8 mouse cellular contexts compared by ENCODE assay signal in the genomic region with DNA sequence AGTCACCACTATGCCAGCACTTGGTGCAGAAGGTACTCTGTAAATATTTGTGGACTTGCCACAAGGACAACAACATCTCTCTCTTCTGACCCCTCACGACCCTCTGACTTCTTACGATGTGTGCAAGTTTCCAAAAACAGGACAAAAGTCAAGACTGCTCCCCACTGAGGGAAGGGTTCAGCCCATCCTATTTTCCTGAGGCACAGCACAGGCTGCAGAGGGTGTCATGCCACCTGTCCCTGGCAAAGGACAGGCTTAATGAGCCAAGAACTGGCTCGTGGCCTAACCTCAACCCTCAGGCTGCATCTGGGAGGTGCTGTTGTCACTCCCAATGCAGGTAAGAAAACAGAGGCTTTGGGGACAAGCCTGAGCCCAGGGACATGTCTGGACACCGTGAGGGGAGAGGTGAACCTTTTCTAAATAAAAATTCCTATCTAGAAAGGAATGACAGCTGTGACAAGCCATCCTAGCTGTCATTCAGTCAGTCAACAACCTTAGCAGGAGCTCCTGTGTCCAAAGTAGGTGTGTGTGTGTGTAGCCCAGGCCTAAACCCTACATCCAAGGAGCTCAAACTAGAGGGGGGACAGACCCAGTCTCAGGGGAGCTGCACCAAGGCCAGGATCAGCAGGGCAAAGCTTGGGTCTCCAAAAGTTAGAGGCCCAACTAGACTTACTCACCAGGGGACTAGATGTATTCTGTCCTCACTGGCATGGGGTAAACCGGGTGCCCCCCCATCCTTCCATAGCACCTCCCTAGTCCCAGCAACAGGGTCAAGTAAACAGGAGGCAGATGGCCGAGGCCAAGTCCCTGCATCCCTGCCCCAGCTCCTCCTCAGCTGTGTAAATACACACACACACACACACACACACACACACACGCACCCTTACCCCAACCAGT. TPM values are rescaled to one million over a fixed set of nuclear protein-coding genes. Genes with fewer than 3 reads are reported as not detected.
A peak's percentile ranks its signal among the peaks of the same experiment; 100 is the strongest.
DNase-seq lines count a peak whose midpoint lies in the region; ATAC-seq and TF ChIP-seq lines count a peak whose summit lies in the region.

No protein-coding gene starts in this region.

- no peak for TF ChIP-seq CTCF in midbrain, postnatal 0 days (IDR thresholded peaks at IDR 0.05)

- no peak overlapping the region for H3K9ac ChIP-seq in intestine, embryonic 15.5 days
- 0 out of 2 replicates have a peak overlapping the region, but pooled peaks have one; percentile 8 for H3K9ac ChIP-seq in midbrain, postnatal 0 days (replicated peaks; ENCODE audit: low read length, poor library complexity, severe bottlenecking)

- DNase-seq in midbrain, postnatal 0 days (ENCODE audit: low spot score), result no peak
- DNase-seq in left cerebral cortex, adult 18-20 months (ENCODE audit: low spot score in 2 of 2), result no peak
- DNase-seq in thymus, postnatal 4 days, result no peak

- H3K36me3 ChIP-seq in erythroblast, embryonic 14.5 days (ENCODE audit: control insufficient read depth), result peaks cover 79% of the 10 kb centered on the region
- H3K36me3 ChIP-seq in megakaryocyte, embryonic 14.5 days (replicated peaks; ENCODE audit: low read length), result peaks cover 48% of the 10 kb centered on the region
- no peaks in the 10 kb centered on the region for H3K36me3 ChIP-seq in intestine, embryonic 15.5 days
- no peaks in the 10 kb centered on the region for H3K36me3 ChIP-seq in midbrain, postnatal 0 days (ENCODE audit: insufficient read depth, low read length)

- H3K4me3 ChIP-seq in erythroblast, embryonic 14.5 days (replicated peaks), result peak overlapping the region; percentile 83
- peak overlapping the region; percentile 98 for H3K4me3 ChIP-seq in megakaryocyte, embryonic 14.5 days (replicated peaks)
- peak overlapping the region; percentile 3; the same call in 1 of the 2 replicates for H3K4me3 ChIP-seq in intestine, embryonic 15.5 days (replicated peaks)
- H3K4me3 ChIP-seq in midbrain, postnatal 0 days (ENCODE audit: low read depth, low read length), result no peak overlapping the region

- 68% methylated on average over 7 of the region's 7 CpGs for WGBS in intestine, embryonic 15.5 days
- 79% methylated on average over 7 of the region's 7 CpGs for WGBS in midbrain, postnatal 0 days

- ATAC-seq in erythroblast, adult 5-6 weeks (replicated peaks; ENCODE audit: low FRiP score, poor library complexity, severe bottlenecking), result no peak
- ATAC-seq in megakaryocyte, adult 5-6 weeks (ENCODE audit: poor library complexity, severe bottlenecking), result no peak
- no peak for ATAC-seq in intestine, embryonic 15.5 days
- ATAC-seq in midbrain, postnatal 0 days (ENCODE audit: low FRiP score), result no peak

- peak overlapping the region; percentile 89; the same call in 1 of the 2 replicates for H3K4me2 ChIP-seq in intestine, embryonic 15.5 days (replicated peaks)
- no peak overlapping the region for H3K4me2 ChIP-seq in midbrain, postnatal 0 days (ENCODE audit: low read depth, low read length, poor library complexity, severe bottlenecking)

- H3K27me3 ChIP-seq in erythroblast, embryonic 14.5 days (ENCODE audit: control insufficient read depth), result no peaks in the 10 kb centered on the region
- H3K27me3 ChIP-seq in megakaryocyte, embryonic 14.5 days (replicated peaks), result no peaks in the 10 kb centered on the region
- H3K27me3 ChIP-seq in intestine, embryonic 15.5 days (replicated peaks), result no peaks in the 10 kb centered on the region
- H3K27me3 ChIP-seq in midbrain, postnatal 0 days (ENCODE audit: insufficient read depth, low read length), result no peaks in the 10 kb centered on the region

- peaks cover 90% of the 10 kb centered on the region for H3K4me1 ChIP-seq in erythroblast, embryonic 14.5 days (ENCODE audit: control insufficient read depth)
- peaks cover 86% of the 10 kb centered on the region for H3K4me1 ChIP-seq in megakaryocyte, embryonic 14.5 days
- peaks cover 58% of the 10 kb centered on the region for H3K4me1 ChIP-seq in intestine, embryonic 15.5 days (replicated peaks)
- 0 out of 2 replicates have a peak, but pooled peaks cover 14% of the 10 kb centered on the region for H3K4me1 ChIP-seq in midbrain, postnatal 0 days (ENCODE audit: insufficient read depth, low read length)

- 0 out of 2 replicates have a peak overlapping the region, but pooled peaks have one; percentile 48 for H3K27ac ChIP-seq in intestine, embryonic 15.5 days
- H3K27ac ChIP-seq in midbrain, postnatal 0 days (ENCODE audit: low read depth, low read length), result no peak overlapping the region

- H3K9me3 ChIP-seq in erythroblast, embryonic 14.5 days (ENCODE audit: control insufficient read depth, low read length), result no peaks in the 10 kb centered on the region
- H3K9me3 ChIP-seq in megakaryocyte, embryonic 14.5 days, result no peaks in the 10 kb centered on the region
- no peaks in the 10 kb centered on the region for H3K9me3 ChIP-seq in intestine, embryonic 15.5 days
- no peaks in the 10 kb centered on the region for H3K9me3 ChIP-seq in midbrain, postnatal 0 days (ENCODE audit: low read length)

RNA-seq across cellular contexts. Expression of a gene that starts 3.3 kb away (rescaled TPM):
- polyA plus RNA-seq in erythroblast, embryonic 14.5 days (2012), result 42.0 and 57.2 TPM in 2 replicates
- total RNA-seq in erythroblast, adult 5-6 weeks (2015; ENCODE audit: low replicate concordance), result 71.7 and 84.2 TPM in 2 replicates
- 40.7 and 52.0 TPM in 2 replicates for total RNA-seq in erythroblast, adult 5-6 weeks (2017; ENCODE audit: low replicate concordance)
- polyA plus RNA-seq in megakaryocyte, embryonic 14.5 days (2012; ENCODE audit: insufficient read depth, low replicate concordance), result 127 and 215 TPM in 2 replicates
- 42.8 and 44.7 TPM in 2 replicates for total RNA-seq in megakaryocyte, adult 5-6 weeks (2015)
- total RNA-seq in megakaryocyte, adult 5-6 weeks (2017), result 21.0 and 24.5 TPM in 2 replicates
- 176 and 218 TPM in 2 replicates for polyA plus RNA-seq in intestine, embryonic 15.5 days (2015; fragmentation: Nextera tagmentation; extraction: Ambion mirVana)
- total RNA-seq in midbrain, postnatal 0 days (2014; rRNA removed), result 76.8 and 86.5 TPM in 2 replicates
- polyA plus RNA-seq in midbrain, postnatal 0 days (2015; fragmentation: Nextera tagmentation; extraction: Ambion mirVana), result 127 and 146 TPM in 2 replicates
- 10 to 100 TPM; 60.3 to 68.1 TPM for total RNA-seq in left cerebral cortex, adult 18-20 months (2021)

RNA-seq across cellular contexts. Expression of a gene that starts 19.9 kb away (rescaled TPM):
- polyA plus RNA-seq in erythroblast, embryonic 14.5 days (2012), result 7.8 and 8.4 TPM in 2 replicates
- total RNA-seq in erythroblast, adult 5-6 weeks (2015; ENCODE audit: low replicate concordance), result 27.4 and 35.7 TPM in 2 replicates
- total RNA-seq in erythroblast, adult 5-6 weeks (2017; ENCODE audit: low replicate concordance), result 52.5 and 62.3 TPM in 2 replicates
- polyA plus RNA-seq in megakaryocyte, embryonic 14.5 days (2012; ENCODE audit: insufficient read depth, low replicate concordance), result 69.1 and 81.7 TPM in 2 replicates
- 41.5 and 45.2 TPM in 2 replicates for total RNA-seq in megakaryocyte, adult 5-6 weeks (2015)
- total RNA-seq in megakaryocyte, adult 5-6 weeks (2017), result 96.6 and 118 TPM in 2 replicates
- polyA plus RNA-seq in intestine, embryonic 15.5 days (2015; fragmentation: Nextera tagmentation; extraction: Ambion mirVana), result 108 and 109 TPM in 2 replicates
- 93.3 and 114 TPM in 2 replicates for total RNA-seq in midbrain, postnatal 0 days (2014; rRNA removed)
- polyA plus RNA-seq in midbrain, postnatal 0 days (2015; fragmentation: Nextera tagmentation; extraction: Ambion mirVana), result 108 and 110 TPM in 2 replicates
- 10 to 100 TPM; 83.2 to 93.1 TPM for total RNA-seq in left cerebral cortex, adult 18-20 months (2021)

RNA-seq across cellular contexts. Expression of a gene that starts 46.5 kb away (rescaled TPM):
- polyA plus RNA-seq in erythroblast, embryonic 14.5 days (2012), result 3.3 and 5.1 TPM in 2 replicates
- 3.3 and 13.0 TPM in 2 replicates for total RNA-seq in erythroblast, adult 5-6 weeks (2015; ENCODE audit: low replicate concordance)
- total RNA-seq in erythroblast, adult 5-6 weeks (2017; ENCODE audit: low replicate concordance), result 9.1 and 30.8 TPM in 2 replicates
- polyA plus RNA-seq in megakaryocyte, embryonic 14.5 days (2012; ENCODE audit: insufficient read depth, low replicate concordance), result 23.5 and 59.4 TPM in 2 replicates
- total RNA-seq in megakaryocyte, adult 5-6 weeks (2015), result 17.5 and 21.2 TPM in 2 replicates
- total RNA-seq in megakaryocyte, adult 5-6 weeks (2017), result 50.8 and 57.9 TPM in 2 replicates
- 64.0 and 66.7 TPM in 2 replicates for polyA plus RNA-seq in intestine, embryonic 15.5 days (2015; fragmentation: Nextera tagmentation; extraction: Ambion mirVana)
- total RNA-seq in midbrain, postnatal 0 days (2014; rRNA removed), result 171 and 228 TPM in 2 replicates
- polyA plus RNA-seq in midbrain, postnatal 0 days (2015; fragmentation: Nextera tagmentation; extraction: Ambion mirVana), result 92.7 and 95.2 TPM in 2 replicates
- 100 to 1,000 TPM; 154 to 189 TPM for total RNA-seq in left cerebral cortex, adult 18-20 months (2021)
